Mouse (Mus musculus) CH12.LX (cell line): ENCODE data around the gene Hes3. TPM values are rescaled to one million over a fixed set of nuclear protein-coding genes. Genes with fewer than 3 reads are reported as not detected.

Experiments used
- DNase-seq: peaks from one replicate; pipeline ENCODE4 v3.0.0-alpha.2; 2013; ENCODE audit errors: extremely low read depth
- H3K27ac ChIP-seq: 2 replicates; pipeline ENCODE4 v1.5.1; 2012; ENCODE audit warnings: low read depth, mild to moderate bottlenecking, control low read depth, moderate library complexity; ENCODE audit not compliant: insufficient read depth
- H3K27me3 ChIP-seq: replicated peaks from 2 replicates; pipeline ENCODE3; 2012; ENCODE audit warnings: inconsistent platforms
- H3K36me3 ChIP-seq, 2 experiments: replicated peaks in 1 of 2; 2 replicates each; pipeline versions ENCODE3 to v1.6.1; 2012; ENCODE audit warnings: inconsistent platforms in 1 of 2, low read length in 1 of 2, mild to moderate bottlenecking in 1 of 2, mixed read lengths in 1 of 2, moderate library complexity in 1 of 2; ENCODE audit not compliant: control insufficient read depth in 1 of 2, insufficient read depth in 1 of 2
- H3K4me1 ChIP-seq, 2 experiments: 2 replicates each; pipeline ENCODE4 v1.6.1; 2012; ENCODE audit warnings: inconsistent platforms in 1 of 2, moderate library complexity in 1 of 2; ENCODE audit not compliant: insufficient read depth in 2 of 2, control insufficient read depth in 1 of 2
- H3K4me2 ChIP-seq: 2 replicates; pipeline ENCODE4 v1.6.1; 2012; ENCODE audit warnings: low read depth, mild to moderate bottlenecking, control low read depth; ENCODE audit not compliant: poor library complexity, insufficient read depth, severe bottlenecking
- H3K4me3 ChIP-seq, 3 experiments: fragments of 150-350 bp in 1 of 3; sonication (generic) in 1 of 3; replicated peaks in 1 of 3; 2 replicates each; pipeline versions ENCODE3 to v1.5.1; 2011 to 2012; ENCODE audit warnings: low read depth in 2 of 3, low read length in 2 of 3, mild to moderate bottlenecking in 2 of 3, moderate library complexity in 2 of 3, control low read depth in 1 of 3, improper control_type of control experiment in 1 of 3, inconsistent platforms in 1 of 3, mixed read lengths in 1 of 3; ENCODE audit not compliant: poor library complexity in 1 of 3
- H3K79me2 ChIP-seq: replicated peaks from 2 replicates; pipeline ENCODE4 v1.6.1; 2012; ENCODE audit warnings: mild to moderate bottlenecking, moderate library complexity; ENCODE audit not compliant: control insufficient read depth, poor library complexity, insufficient read depth, severe bottlenecking; ENCODE audit errors: extremely low read depth
- H3K9ac ChIP-seq: 2 replicates; pipeline ENCODE4 v1.6.1; 2012; ENCODE audit warnings: low read depth, mild to moderate bottlenecking, control low read depth, moderate library complexity; ENCODE audit not compliant: insufficient read depth
- H3K9me3 ChIP-seq: replicated peaks from 2 replicates; pipeline ENCODE3; 2012; ENCODE audit warnings: low read length, inconsistent platforms, mixed read lengths
- CHD2 ChIP-seq: IDR thresholded peaks from 2 replicates; pipeline ENCODE4 v1.6.1; 2011; ENCODE audit warnings: low read length, improper control_type of control experiment
- CTCF ChIP-seq, 2 experiments: IDR thresholded peaks in 1 of 2; conservative IDR thresholded peaks in 1 of 2; 2 replicates each; pipeline ENCODE4 v1.5.1; 2011 to 2012; ENCODE audit warnings: low read depth in 2 of 2, low read length in 2 of 2, improper control_type of control experiment in 1 of 2, inconsistent platforms in 1 of 2, mild to moderate bottlenecking in 1 of 2, moderate library complexity in 1 of 2
- E2F4 ChIP-seq: IDR thresholded peaks from 2 replicates; pipeline ENCODE4 v1.6.1; 2011; ENCODE audit warnings: low read depth, low read length, improper control_type of control experiment; ENCODE audit not compliant: insufficient replicate concordance
- EP300 ChIP-seq: IDR thresholded peaks from 2 replicates; pipeline ENCODE4 v1.6.1; 2011; ENCODE audit warnings: low read length, improper control_type of control experiment
- ETS1 ChIP-seq: conservative IDR thresholded peaks from 2 replicates; pipeline ENCODE4 v1.6.1; 2012; ENCODE audit warnings: low read depth, mild to moderate bottlenecking, inconsistent platforms, low read length, improper control_type of control experiment, moderate library complexity
- GABPA ChIP-seq: IDR thresholded peaks from 2 replicates; pipeline ENCODE4 v1.6.1; 2012; ENCODE audit warnings: low read depth, low read length, improper control_type of control experiment, inconsistent platforms; ENCODE audit not compliant: insufficient replicate concordance
- HCFC1 ChIP-seq: IDR thresholded peaks from 2 replicates; pipeline ENCODE4 v1.6.1; 2012; ENCODE audit warnings: low read depth, mild to moderate bottlenecking, inconsistent platforms, low read length, improper control_type of control experiment
- IRF4 ChIP-seq: IDR thresholded peaks from 2 replicates; pipeline ENCODE4 v1.6.1; 2014; ENCODE audit warnings: low read depth, mild to moderate bottlenecking, inconsistent platforms, low read length, improper control_type of control experiment
- JUN ChIP-seq: IDR thresholded peaks from 2 replicates; pipeline ENCODE4 v1.6.1; 2011; ENCODE audit warnings: low read depth, mild to moderate bottlenecking, low read length, improper control_type of control experiment, moderate library complexity; ENCODE audit not compliant: insufficient read depth
- JUND ChIP-seq: conservative IDR thresholded peaks from 2 replicates; pipeline ENCODE4 v1.6.1; 2011; ENCODE audit warnings: low read depth, low read length, improper control_type of control experiment
- KAT2A ChIP-seq: IDR thresholded peaks from 2 replicates; pipeline ENCODE4 v1.6.1; 2012; ENCODE audit warnings: low read length, improper control_type of control experiment, inconsistent platforms; ENCODE audit not compliant: insufficient replicate concordance
- MAFK ChIP-seq: IDR thresholded peaks from 2 replicates; pipeline ENCODE4 v1.6.1; 2011; ENCODE audit warnings: low read length, improper control_type of control experiment; ENCODE audit not compliant: insufficient replicate concordance
- MAX ChIP-seq: IDR thresholded peaks from 2 replicates; pipeline ENCODE4 v1.6.1; 2011; ENCODE audit warnings: low read length, improper control_type of control experiment
- MEF2A ChIP-seq: IDR thresholded peaks from 2 replicates; pipeline ENCODE4 v1.6.1; 2014; ENCODE audit warnings: low read depth, mild to moderate bottlenecking, inconsistent platforms, low read length, improper control_type of control experiment, borderline replicate concordance
- PAX5 ChIP-seq: IDR thresholded peaks from 2 replicates; pipeline ENCODE4 v1.6.1; 2012; ENCODE audit warnings: low read length, inconsistent platforms, mixed read lengths
- POLR2A ChIP-seq: IDR thresholded peaks from 2 replicates; pipeline ENCODE4 v1.6.1; 2011; ENCODE audit warnings: low read depth, mild to moderate bottlenecking, improper control_type of control experiment, low read length
- POLR2AphosphoS2 ChIP-seq: IDR thresholded peaks from 2 replicates; pipeline ENCODE4 v1.6.1; 2011; ENCODE audit warnings: low read depth, low read length, improper control_type of control experiment
- RAD21 ChIP-seq: IDR thresholded peaks from 2 replicates; pipeline ENCODE4 v1.6.1; 2011; ENCODE audit warnings: low read depth, mild to moderate bottlenecking, low read length, improper control_type of control experiment, moderate library complexity
- RCOR1 ChIP-seq: conservative IDR thresholded peaks from 2 replicates; pipeline ENCODE4 v1.6.1; 2012; ENCODE audit warnings: low read depth, mild to moderate bottlenecking, inconsistent platforms, low read length, improper control_type of control experiment
- SIN3A ChIP-seq: IDR thresholded peaks from 2 replicates; pipeline ENCODE4 v1.6.1; 2012; ENCODE audit warnings: low read length, improper control_type of control experiment, inconsistent platforms
- SMC3 ChIP-seq: IDR thresholded peaks from 2 replicates; pipeline ENCODE4 v1.6.1; 2011; ENCODE audit warnings: low read depth, low read length, improper control_type of control experiment
- TBP ChIP-seq: conservative IDR thresholded peaks from 2 replicates; pipeline ENCODE4 v1.6.1; 2011; ENCODE audit warnings: low read depth, low read length, improper control_type of control experiment
- TCF12 ChIP-seq: IDR thresholded peaks from 2 replicates; pipeline ENCODE4 v1.6.1; 2014; ENCODE audit warnings: low read depth, mild to moderate bottlenecking, inconsistent platforms, low read length, improper control_type of control experiment
- USF1 ChIP-seq: IDR thresholded peaks from 2 replicates; pipeline ENCODE4 v1.6.1; 2014; ENCODE audit warnings: low read depth, mild to moderate bottlenecking, inconsistent platforms, low read length, improper control_type of control experiment
- USF2 ChIP-seq: conservative IDR thresholded peaks from 2 replicates; pipeline ENCODE4 v1.6.1; 2011; ENCODE audit warnings: low read depth, low read length, improper control_type of control experiment
- ZC3H11A ChIP-seq: IDR thresholded peaks from 2 replicates; pipeline ENCODE4 v1.6.1; 2012; ENCODE audit warnings: low read depth, mild to moderate bottlenecking, inconsistent platforms, low read length, improper control_type of control experiment
- ZKSCAN1 ChIP-seq: IDR thresholded peaks from 2 replicates; pipeline ENCODE4 v1.6.1; 2012; ENCODE audit warnings: low read depth, inconsistent platforms, low read length, improper control_type of control experiment, borderline replicate concordance
- ZMIZ1 ChIP-seq: IDR thresholded peaks from 2 replicates; pipeline ENCODE4 v1.6.1; 2012; ENCODE audit warnings: low read depth, mild to moderate bottlenecking, inconsistent platforms, low read length, improper control_type of control experiment
- ZNF384 ChIP-seq: IDR thresholded peaks from 2 replicates; pipeline ENCODE4 v1.6.1; 2012; ENCODE audit warnings: low read depth, low read length, improper control_type of control experiment, inconsistent platforms
- dilution Hi-C: fragments of 300-500 bp; cut with MboI; formaldehyde crosslinking; loops from 2 replicates; pipeline ENCODE4 v1.14.3; 2020; ENCODE audit warnings: low sequenced_read_pairs; ENCODE audit not compliant: extremely low pct_unique_long_range_greater_than_20kb, extremely low pct_ligation_motif_present
- in situ Hi-C: fragments of 300-500 bp; cut with MboI; formaldehyde crosslinking; loops from 3 replicates; pipeline ENCODE4 v1.14.3; 2019; ENCODE audit warnings: low sequenced_read_pairs, low pct_ligation_motif_present, low pct_unique_long_range_greater_than_20kb, mixed read lengths
- polyA plus RNA-seq: library from polyadenylated mRNA; unstranded; fragments of >175 nt; gene quantifications from 2 replicates; pipeline ENCODE4 v1.2.1, GENCODE M21; 2012; ENCODE audit warnings: low read depth; ENCODE audit not compliant: insufficient read length
- total RNA-seq, 2 experiments: library from RNA; depleted of rRNA; stranded (reverse); fragments of 300-350 nt in 1 of 2; fragments of >200 nt in 1 of 2; gene quantifications; 2 replicates each; pipeline ENCODE4 v1.2.3; 2012 to 2014

The Hes3 gene
- total and polyA plus RNA-seq, 3 experiments, result 0.17 to 0.21 TPM; not detected in 1

- TF ChIP-seq HCFC1 (no peak), KAT2A (no peak), ETS1 (no peak), SIN3A (peak; percentile 49; the same call in 1 of the 2 replicates), IRF4 (no peak), RCOR1 (0 out of 2 replicates have a peak, but pooled peaks have one; percentile 0)
- Histone ChIP-seq H3K4me1 (peaks cover 3 to 37% of the 10 kb centered on the region in 2 experiments; a peak in 3 of 4 replicates), H3K27me3 (no peaks in the 10 kb centered on the region), H3K79me2 (peaks cover 57% of the 10 kb centered on the region), H3K9ac (peak overlapping the region; percentile 82), H3K36me3 (peaks cover 28 to 40% of the 10 kb centered on the region in 2 experiments), H3K4me3 (peak overlapping the region; percentile 94 to 97 (median 97)), H3K4me2 (peak overlapping the region; percentile 99), H3K9me3 (peaks cover 3% of the 10 kb centered on the region), H3K27ac (no peak overlapping the region; the same call in 1 of the 2 replicates)
- dilution Hi-C loops, result no loop called here
- no peak for DNase-seq
- in situ Hi-C loops, result loop anchor here (5.0 kb wide), 1 partner anchor 111 kb away; no protein-coding TSS in a partner anchor
Measured at GRCm38 (mm10) chr4:152326543-152326942, 35.1 kb upstream of the Hes3 start.

GRCm38 (mm10) chr4:152325574-152326411, 34.3 kb upstream of the Hes3 start, which contains the start of gene Rpl22:
Gene Rpl22, plus strand, starts transcription at chr4:152325742.
- H3K4me1 ChIP-seq, result peaks cover 3 to 29% of the 10 kb centered on the region in 2 experiments; a peak in 3 of 4 replicates
- H3K9ac ChIP-seq, result peak within 1 kb of the TSS; percentile 82
- in situ Hi-C loops (loop anchor here (5.0 kb wide), 1 partner anchor 112 kb away; no protein-coding TSS in a partner anchor), dilution Hi-C loops (no loop called here)
- peak within 1 kb of the TSS; percentile 94 to 97 (median 97) for H3K4me3 ChIP-seq
- H3K79me2 ChIP-seq, result peaks cover 51% of the 10 kb centered on the region
- peak within 1 kb of the TSS; percentile 99 for H3K4me2 ChIP-seq
- peaks cover 21 to 32% of the 10 kb centered on the region in 2 experiments for H3K36me3 ChIP-seq
- peaks cover 3% of the 10 kb centered on the region for H3K9me3 ChIP-seq
- no peaks in the 10 kb centered on the region for H3K27me3 ChIP-seq
- DNase-seq, result peak; percentile 98
- H3K27ac ChIP-seq, result peak within 1 kb of the TSS; percentile 53
- TF ChIP-seq ETS1 (no peak), RAD21 (no peak), JUN (no peak; the same call in 1 of the 2 replicates), SMC3 (no peak), MAFK (no peak), USF2 (no peak), CHD2 (no peak), POLR2A (peak; percentile 91), MAX (peak; percentile 76; the same call in 1 of the 2 replicates), TCF12 (peak; percentile 87; the same call in 1 of the 2 replicates), KAT2A (peak; percentile 72; the same call in 1 of the 2 replicates), USF1 (no peak), PAX5 (no peak), ZKSCAN1 (no peak), ZC3H11A (no peak), TBP (peak; percentile 81), ZMIZ1 (peak; percentile 66; the same call in 1 of the 2 replicates), POLR2AphosphoS2 (no peak), ZNF384 (no peak), CTCF (conservative IDR thresholded peaks at IDR 0.05 in 1 of 2, IDR thresholded peaks at IDR 0.05 in 1 of 2; ENCODE audit: low read depth in 2 of 2, low read length in 2 of 2) (0 out of 4 replicates have a peak, but pooled peaks of 1 of the 2 experiments have one; percentile 15), EP300 (no peak), E2F4 (no peak; the same call in 1 of the 2 replicates), GABPA (no peak; the same call in 1 of the 2 replicates), JUND (no peak), IRF4 (peak; percentile 42; the same call in 1 of the 2 replicates), RCOR1 (0 out of 2 replicates have a peak, but pooled peaks have one; percentile 39), MEF2A (peak; percentile 45; the same call in 1 of the 2 replicates)
